In the genomic region with DNA sequence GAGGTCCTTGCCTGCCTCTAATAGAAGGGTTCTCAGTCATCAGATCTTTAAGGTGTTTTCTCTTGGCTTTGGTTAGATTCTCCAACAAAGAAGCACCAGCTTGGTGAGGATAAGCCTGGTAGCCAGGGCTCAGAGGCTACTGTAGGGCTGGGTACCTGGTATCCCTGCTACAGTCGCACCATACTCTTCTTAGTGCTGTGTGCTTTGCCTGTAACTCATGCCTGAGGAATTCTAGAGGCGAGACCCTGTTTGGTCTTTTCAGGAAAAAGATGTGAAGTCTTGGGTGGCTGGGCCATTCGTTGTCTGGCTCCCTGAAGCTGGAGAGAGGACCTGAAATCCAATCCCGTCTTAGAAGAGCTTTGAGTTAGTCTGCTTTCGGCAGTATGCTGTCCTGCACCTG, we compare ENCODE assay signal across 24 mouse cellular contexts.
DNase-seq lines count a peak whose midpoint lies in the region; ATAC-seq and TF ChIP-seq lines count a peak whose summit lies in the region.
"Had no signal": no experiment of that assay in that cellular context is flagged by ENCODE, and none has a peak within 500 bp of the region (broad histone marks: within the 10 kb centered on the region; RNA-seq: fewer than 3 reads in every experiment).

No protein-coding gene starts in this region.

- TF ChIP-seq CTCF in intestine, postnatal 0 days (IDR thresholded peaks at IDR 0.05; ENCODE audit: low read depth) = no peak

- peak overlapping the region; percentile 47 for H3K4me2 ChIP-seq in forebrain, embryonic 13.5 days
- no peak overlapping the region for H3K4me2 ChIP-seq in forebrain, embryonic 16.5 days (ENCODE audit: low read length)
- H3K4me2 ChIP-seq in intestine, embryonic 14.5 days (ENCODE audit: low read length) = no peak overlapping the region
- no peak overlapping the region for H3K4me2 ChIP-seq in intestine, postnatal 0 days (replicated peaks; ENCODE audit: low read depth)
- H3K4me2 ChIP-seq in embryonic facial prominence, embryonic 12.5 days (replicated peaks) = peak overlapping the region; percentile 21
- peak overlapping the region; percentile 43 for H3K4me2 ChIP-seq in midbrain, embryonic 13.5 days (replicated peaks)
- H3K4me2 ChIP-seq: heart, embryonic 11.5 days; liver, embryonic 12.5 days had no signal

- H3K4me3 ChIP-seq in forebrain, embryonic 13.5 days = no peak overlapping the region
- H3K4me3 ChIP-seq in forebrain, embryonic 16.5 days (replicated peaks; ENCODE audit: low read length) = no peak overlapping the region
- no peak overlapping the region for H3K4me3 ChIP-seq in intestine, embryonic 14.5 days (ENCODE audit: low read depth, low read length)
- no peak overlapping the region for H3K4me3 ChIP-seq in intestine, postnatal 0 days (ENCODE audit: low read depth, low read length)
- H3K4me3 ChIP-seq in embryonic facial prominence, embryonic 12.5 days = no peak overlapping the region
- H3K4me3 ChIP-seq in midbrain, embryonic 13.5 days (replicated peaks) = no peak overlapping the region
- H3K4me3 ChIP-seq: liver, embryonic 12.5 days had no signal

- no peaks in the 10 kb centered on the region for H3K36me3 ChIP-seq in forebrain, embryonic 13.5 days (ENCODE audit: poor library complexity, severe bottlenecking)
- H3K36me3 ChIP-seq in forebrain, embryonic 16.5 days (ENCODE audit: control insufficient read depth, insufficient read depth) = no peaks in the 10 kb centered on the region
- no peaks in the 10 kb centered on the region for H3K36me3 ChIP-seq in intestine, embryonic 14.5 days (ENCODE audit: control insufficient read depth, insufficient read depth, low read length)
- no peaks in the 10 kb centered on the region for H3K36me3 ChIP-seq in intestine, postnatal 0 days (ENCODE audit: control insufficient read depth, insufficient read depth)
- no peaks in the 10 kb centered on the region for H3K36me3 ChIP-seq in embryonic facial prominence, embryonic 12.5 days
- no peaks in the 10 kb centered on the region for H3K36me3 ChIP-seq in midbrain, embryonic 13.5 days
- H3K36me3 ChIP-seq: liver, embryonic 12.5 days had no signal

- ATAC-seq in forebrain, embryonic 13.5 days = no peak
- no peak for ATAC-seq in forebrain, embryonic 16.5 days
- ATAC-seq in intestine, embryonic 14.5 days (replicated peaks; ENCODE audit: low FRiP score, low TSS enrichment, low read depth) = no peak
- no peak for ATAC-seq in intestine, postnatal 0 days
- ATAC-seq in embryonic facial prominence, embryonic 12.5 days (ENCODE audit: insufficient number of reproducible peaks, insufficient read depth, low FRiP score, low TSS enrichment) = no peak
- ATAC-seq in midbrain, embryonic 13.5 days = no peak
- ATAC-seq: inflammation-experienced regulatory T-cells, adult 6 months; liver, embryonic 12.5 days; liver, postnatal 0 days had no signal

- no peak overlapping the region for H3K27ac ChIP-seq in forebrain, embryonic 13.5 days
- no peak overlapping the region for H3K27ac ChIP-seq in forebrain, embryonic 16.5 days (ENCODE audit: low read length)
- H3K27ac ChIP-seq in intestine, embryonic 14.5 days (ENCODE audit: low read depth) = no peak overlapping the region
- H3K27ac ChIP-seq in intestine, postnatal 0 days (ENCODE audit: low read depth, low read length) = no peak overlapping the region
- no peak overlapping the region for H3K27ac ChIP-seq in embryonic facial prominence, embryonic 12.5 days
- H3K27ac ChIP-seq in midbrain, embryonic 13.5 days = no peak overlapping the region
- H3K27ac ChIP-seq: liver, embryonic 12.5 days; macrophage; stomach, postnatal 0 days had no signal

- no peaks in the 10 kb centered on the region for H3K27me3 ChIP-seq in forebrain, embryonic 13.5 days
- H3K27me3 ChIP-seq in forebrain, embryonic 16.5 days (replicated peaks; ENCODE audit: control insufficient read depth, insufficient read depth, low read length) = no peaks in the 10 kb centered on the region
- H3K27me3 ChIP-seq in intestine, embryonic 14.5 days (replicated peaks; ENCODE audit: control insufficient read depth, insufficient read depth, low read length) = no peaks in the 10 kb centered on the region
- no peaks in the 10 kb centered on the region for H3K27me3 ChIP-seq in intestine, postnatal 0 days (replicated peaks; ENCODE audit: control insufficient read depth, insufficient read depth, low read length)
- H3K27me3 ChIP-seq in embryonic facial prominence, embryonic 12.5 days = no peaks in the 10 kb centered on the region
- H3K27me3 ChIP-seq in midbrain, embryonic 13.5 days = no peaks in the 10 kb centered on the region
- H3K27me3 ChIP-seq: liver, embryonic 12.5 days had no signal

- 0 out of 2 replicates have a peak overlapping the region, but pooled peaks have one; percentile 48 for H3K9ac ChIP-seq in forebrain, embryonic 13.5 days
- H3K9ac ChIP-seq in forebrain, embryonic 16.5 days (replicated peaks; ENCODE audit: low read depth, low read length) = no peak overlapping the region
- H3K9ac ChIP-seq in intestine, embryonic 14.5 days (ENCODE audit: low read length) = no peak overlapping the region
- no peak overlapping the region for H3K9ac ChIP-seq in intestine, postnatal 0 days (ENCODE audit: low read depth, low read length)
- H3K9ac ChIP-seq in embryonic facial prominence, embryonic 12.5 days = no peak overlapping the region
- no peak overlapping the region for H3K9ac ChIP-seq in midbrain, embryonic 13.5 days (replicated peaks)
- H3K9ac ChIP-seq: liver, embryonic 12.5 days; liver, postnatal 0 days had no signal

- H3K4me1 ChIP-seq in forebrain, embryonic 13.5 days = peaks cover 38% of the 10 kb centered on the region
- H3K4me1 ChIP-seq in forebrain, embryonic 16.5 days (replicated peaks; ENCODE audit: control insufficient read depth, insufficient read depth, low read length) = peaks cover 30% of the 10 kb centered on the region
- peaks cover 7% of the 10 kb centered on the region; the same call in 1 of the 2 replicates for H3K4me1 ChIP-seq in intestine, embryonic 14.5 days (replicated peaks; ENCODE audit: control insufficient read depth, insufficient read depth, low read length)
- H3K4me1 ChIP-seq in intestine, postnatal 0 days (replicated peaks; ENCODE audit: control insufficient read depth, insufficient read depth, low read length) = no peaks in the 10 kb centered on the region
- H3K4me1 ChIP-seq in embryonic facial prominence, embryonic 12.5 days = peaks cover 17% of the 10 kb centered on the region
- H3K4me1 ChIP-seq in midbrain, embryonic 13.5 days (replicated peaks) = peaks cover 36% of the 10 kb centered on the region
- H3K4me1 ChIP-seq: liver, embryonic 12.5 days had no signal

- no peaks in the 10 kb centered on the region for H3K9me3 ChIP-seq in forebrain, embryonic 13.5 days (replicated peaks)
- H3K9me3 ChIP-seq in forebrain, embryonic 16.5 days (ENCODE audit: control insufficient read depth, low read length) = no peaks in the 10 kb centered on the region
- no peaks in the 10 kb centered on the region for H3K9me3 ChIP-seq in intestine, embryonic 14.5 days (ENCODE audit: control insufficient read depth, low read length)
- no peaks in the 10 kb centered on the region for H3K9me3 ChIP-seq in intestine, postnatal 0 days (ENCODE audit: control insufficient read depth)
- no peaks in the 10 kb centered on the region for H3K9me3 ChIP-seq in embryonic facial prominence, embryonic 12.5 days
- no peaks in the 10 kb centered on the region for H3K9me3 ChIP-seq in midbrain, embryonic 13.5 days
- H3K9me3 ChIP-seq: liver, embryonic 12.5 days had no signal

- 59% methylated on average over 5 of the region's 5 CpGs for WGBS in forebrain, embryonic 13.5 days
- WGBS in forebrain, embryonic 16.5 days = 72% methylated on average over 5 of the region's 5 CpGs
- WGBS in intestine, embryonic 14.5 days = 48% methylated on average over 5 of the region's 5 CpGs
- 71% methylated on average over 5 of the region's 5 CpGs for WGBS in intestine, postnatal 0 days
- WGBS in embryonic facial prominence, embryonic 12.5 days = 46% methylated on average over 5 of the region's 5 CpGs
- WGBS in midbrain, embryonic 13.5 days = 44% methylated on average over 5 of the region's 5 CpGs

- peak; percentile 47 for DNase-seq in intestine, embryonic 14.5 days (ENCODE audit: low spot score)
- DNase-seq in adrenal gland, adult 2 months = no peak
- DNase-seq in right cerebral cortex, postnatal 36 days (ENCODE audit: low spot score in 2 of 2) = no peak
- DNase-seq: cerebellum, adult 2 months; cerebellum, postnatal 14 days; gastrocnemius, postnatal 14 days; heart, postnatal 36 days; kidney, adult 2 months; kidney, postnatal 4 days; liver, postnatal 0 days; right cerebral cortex, adult 18-20 months; right cerebral cortex, postnatal 4 days; thymus, adult 2 months; thymus, postnatal 36 days had no signal

Comparison
In these comparisons a context has a peak if more than half of its experiments do, and no peak if none do; other contexts are left out.
1. H3K4me2 ChIP-seq: peak in forebrain, embryonic 13.5 days (single experiment), embryonic facial prominence, embryonic 12.5 days (single experiment) and midbrain, embryonic 13.5 days (single experiment); none in forebrain, embryonic 16.5 days (single experiment), intestine, embryonic 14.5 days (single experiment) and intestine, postnatal 0 days (single experiment).